Mouse (Mus musculus) liver, adult 2 months (tissue): ENCODE data around the gene Cd163l1. TPM values are rescaled to one million over a fixed set of nuclear protein-coding genes. Genes with fewer than 3 reads are reported as not detected.

Experiments
- DNase-seq: peaks from one replicate; pipeline ENCODE4 v3.0.0-alpha.2; 2011; ENCODE audit warnings: low read depth, low spot score; ENCODE audit errors: extremely low read depth
- H3K27ac ChIP-seq: fragments of 200-500 bp; replicated peaks from 2 replicates; pipeline ENCODE4 v1.5.1; 2012; ENCODE audit warnings: low read depth, mild to moderate bottlenecking, control low read depth, inconsistent platforms, low read length; ENCODE audit not compliant: insufficient read depth
- H3K27me3 ChIP-seq: fragments of 200-500 bp; 2 replicates; pipeline ENCODE4 v1.6.1; 2012; ENCODE audit warnings: mild to moderate bottlenecking, moderate library complexity, low read length, inconsistent platforms; ENCODE audit not compliant: control insufficient read depth, insufficient read depth
- H3K36me3 ChIP-seq: fragments of 200-500 bp; 2 replicates; pipeline ENCODE4 v1.6.1; 2012; ENCODE audit warnings: low read length, inconsistent platforms; ENCODE audit not compliant: control insufficient read depth, insufficient read depth
- H3K4me1 ChIP-seq: fragments of 200-500 bp; 2 replicates; pipeline ENCODE4 v1.6.1; 2011; ENCODE audit warnings: low read length; ENCODE audit not compliant: control insufficient read depth, insufficient read depth
- H3K4me3 ChIP-seq: fragments of 200-500 bp; 2 replicates; pipeline ENCODE4 v1.5.1; 2011; ENCODE audit warnings: low read depth, mild to moderate bottlenecking, control low read depth, low read length, moderate library complexity; ENCODE audit not compliant: insufficient read depth
- H3K79me2 ChIP-seq: fragments of 200-500 bp; 2 replicates; pipeline ENCODE4 v1.6.1; 2012; ENCODE audit warnings: inconsistent platforms, mild to moderate bottlenecking, low read length, moderate library complexity; ENCODE audit not compliant: control insufficient read depth, insufficient read depth
- H3K9ac ChIP-seq: fragments of 200-500 bp; 2 replicates; pipeline ENCODE4 v1.6.1; 2012; ENCODE audit warnings: low read depth, mild to moderate bottlenecking, control low read depth, inconsistent platforms, low read length
- CTCF ChIP-seq: fragments of 200-500 bp; IDR thresholded peaks from 2 replicates; pipeline ENCODE4 v1.5.1; 2011; ENCODE audit warnings: low read depth, low read length, control low read depth
- POLR2A ChIP-seq: fragments of 200-500 bp; IDR thresholded peaks from 2 replicates; pipeline ENCODE4 v1.6.1; 2011; ENCODE audit warnings: low read length, control low read depth; ENCODE audit not compliant: insufficient read depth; ENCODE audit errors: extremely low read depth
- WGBS: fragments of 180-500 bp; shearing (Covaris S2); methylation state at CpG from one replicate; pipeline ENCODE4 v1.1.7; 2018; 5-methylcytosine and 5-hydroxymethylcytosine counted together
- polyA plus RNA-seq: library from polyadenylated mRNA; depleted of rRNA; stranded (reverse); fragments of >200 nt; gene quantifications from 2 replicates; pipeline ENCODE4 v1.2.3, GENCODE M21; 2012
- total RNA-seq: library from RNA; depleted of rRNA; stranded (reverse); fragments of >200 nt; gene quantifications from 2 replicates; pipeline ENCODE4 v1.2.3, GENCODE M21; 2014

Gene Cd163l1
- total and polyA plus RNA-seq, 2 experiments: 0.02 TPM; not detected in 1

- no peaks in the 10 kb centered on the region for H3K36me3 ChIP-seq
- H3K4me1 ChIP-seq: no peaks in the 10 kb centered on the region
- no peaks in the 10 kb centered on the region for H3K79me2 ChIP-seq
- DNase-seq: no peak
- WGBS: 73% methylated on average over 4 of the region's 4 CpGs
- TF ChIP-seq CTCF: no peak
- no peak for TF ChIP-seq POLR2A
- H3K9ac ChIP-seq: no peak overlapping the region
- H3K27ac ChIP-seq: no peak overlapping the region
- no peaks in the 10 kb centered on the region for H3K27me3 ChIP-seq
- H3K4me3 ChIP-seq: no peak overlapping the region
These were observed 33.9 kb upstream of the Cd163l1 start for GRCm38 (mm10) chr7:140184206-140184605.

GRCm38 (mm10) chr7:140186646-140187620, 31.1 kb upstream of the Cd163l1 start:
- H3K79me2 ChIP-seq: no peaks in the 10 kb centered on the region
- DNase-seq: peak; percentile 82
- 59% methylated on average over 18 of the region's 18 CpGs for WGBS
- no peaks in the 10 kb centered on the region for H3K36me3 ChIP-seq
- no peak overlapping the region for H3K4me3 ChIP-seq
- no peaks in the 10 kb centered on the region for H3K4me1 ChIP-seq
- no peak for TF ChIP-seq POLR2A
- peak; percentile 98 for TF ChIP-seq CTCF
- no peak overlapping the region for H3K27ac ChIP-seq
- H3K27me3 ChIP-seq: no peaks in the 10 kb centered on the region
- no peak overlapping the region for H3K9ac ChIP-seq

- no peaks in the 10 kb centered on the region for H3K4me1 ChIP-seq
- DNase-seq: no peak
- no peaks in the 10 kb centered on the region for H3K36me3 ChIP-seq
- 82% methylated on average over 7 of the region's 7 CpGs for WGBS
- TF ChIP-seq CTCF (no peak), POLR2A (no peak)
- no peak overlapping the region for H3K9ac ChIP-seq
- no peaks in the 10 kb centered on the region for H3K79me2 ChIP-seq
- no peak overlapping the region for H3K27ac ChIP-seq
- no peaks in the 10 kb centered on the region for H3K27me3 ChIP-seq
- no peak overlapping the region for H3K4me3 ChIP-seq
These were observed 30.2 kb upstream of the Cd163l1 start for GRCm38 (mm10) chr7:140187721-140188390.

- H3K4me3 ChIP-seq: no peak overlapping the region
These were observed 29.4 kb upstream of the Cd163l1 start for GRCm38 (mm10) chr7:140188391-140189328.

GRCm38 (mm10) chr7:140190435-140190834, 27.6 kb upstream of the Cd163l1 start:
- H3K4me1 ChIP-seq: no peaks in the 10 kb centered on the region
- H3K27ac ChIP-seq: no peak overlapping the region
- H3K9ac ChIP-seq: no peak overlapping the region
- DNase-seq: no peak
- H3K4me3 ChIP-seq: no peak overlapping the region
- TF ChIP-seq CTCF: no peak
- TF ChIP-seq POLR2A: no peak
- no peaks in the 10 kb centered on the region for H3K27me3 ChIP-seq
- 100% methylated on average over 1 of the region's 1 CpGs for WGBS
- no peaks in the 10 kb centered on the region for H3K79me2 ChIP-seq
- no peaks in the 10 kb centered on the region for H3K36me3 ChIP-seq

More at GRCm38 (mm10) chr7:140188391-140189328, 29.4 kb upstream of the Cd163l1 start:
- DNase-seq: peak; percentile 52
- H3K27me3 ChIP-seq: no peaks in the 10 kb centered on the region
- no peak overlapping the region for H3K9ac ChIP-seq
- WGBS: 62% methylated on average over 4 of the region's 4 CpGs
- no peak overlapping the region for H3K27ac ChIP-seq
- no peaks in the 10 kb centered on the region for H3K79me2 ChIP-seq
- TF ChIP-seq POLR2A (no peak), CTCF (peak; percentile 42)
- H3K36me3 ChIP-seq: no peaks in the 10 kb centered on the region
- no peaks in the 10 kb centered on the region for H3K4me1 ChIP-seq
